Mouse (Mus musculus): ENCODE data around the gene Irf8.
"Not testable (repeated sequence)": the region's sequence is repeated elsewhere in the genome, so short reads cannot be mapped to it uniquely, and the experiment has no call there.

Gene Irf8

DNA sequence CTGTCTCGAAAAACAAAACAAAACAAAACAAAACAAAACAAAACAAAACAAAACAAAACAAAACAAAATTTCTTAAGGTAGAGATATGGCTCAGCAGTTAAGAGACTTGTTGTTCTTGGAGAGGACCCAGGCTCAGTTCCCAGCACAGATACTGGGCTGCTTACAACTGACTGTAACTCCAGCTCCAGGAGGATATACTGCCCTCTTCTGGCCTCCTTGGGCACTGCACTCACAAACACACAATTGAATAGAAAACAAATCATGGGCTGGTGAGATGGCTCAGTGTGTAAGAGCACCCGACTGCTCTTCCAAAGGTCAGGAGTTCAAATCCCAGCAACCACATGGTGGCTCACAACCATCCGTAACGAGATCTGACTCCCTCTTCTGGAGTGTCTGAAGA, 12.1 kb upstream of the Irf8 start:
- DNase-seq = not testable (repeated sequence)

DNA sequence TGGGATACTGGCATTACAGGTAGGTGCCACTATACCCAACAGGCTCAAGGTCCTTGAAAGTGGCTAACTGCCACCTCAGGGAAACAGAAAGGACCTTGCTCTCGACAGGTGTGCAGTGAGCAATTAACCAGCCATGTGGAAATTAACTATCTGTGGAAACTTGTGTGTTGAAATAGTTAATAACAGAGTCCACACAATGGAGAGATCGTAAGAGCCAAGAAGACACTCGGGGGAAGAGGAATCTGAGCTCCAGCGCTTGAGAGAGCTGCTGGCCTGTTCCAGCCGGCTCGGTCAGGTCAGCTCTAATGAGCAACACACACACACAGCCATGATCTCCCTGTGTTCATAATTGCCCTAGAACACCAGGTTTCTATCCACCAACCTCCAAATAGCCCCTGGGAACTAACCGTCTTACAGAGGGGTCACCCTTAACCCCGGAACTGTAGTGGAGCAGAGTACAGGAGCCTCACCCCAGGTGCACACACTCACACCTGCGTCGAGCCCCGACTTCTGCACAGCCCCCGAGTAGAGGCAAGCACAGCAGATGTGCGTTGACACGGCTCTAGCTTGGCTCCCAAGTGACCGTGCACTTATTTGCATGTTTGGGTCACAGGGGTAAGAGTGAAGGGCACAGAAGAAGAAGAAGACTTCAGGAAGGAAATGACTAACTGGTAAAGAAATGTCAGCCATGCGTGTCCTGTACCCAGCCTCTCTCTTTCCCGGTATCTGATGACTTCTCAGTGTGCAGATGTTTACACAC, 11.2 kb upstream of the Irf8 start:
- DNase-seq = peak; percentile 40

- no peak for DNase-seq
These were observed 10.6 kb upstream of the Irf8 start for GRCm38 (mm10) chr8:120725576-120725950.

GRCm38 (mm10) chr8:120726051-120726450, 10.1 kb upstream of the Irf8 start:
- no peak for DNase-seq

DNA sequence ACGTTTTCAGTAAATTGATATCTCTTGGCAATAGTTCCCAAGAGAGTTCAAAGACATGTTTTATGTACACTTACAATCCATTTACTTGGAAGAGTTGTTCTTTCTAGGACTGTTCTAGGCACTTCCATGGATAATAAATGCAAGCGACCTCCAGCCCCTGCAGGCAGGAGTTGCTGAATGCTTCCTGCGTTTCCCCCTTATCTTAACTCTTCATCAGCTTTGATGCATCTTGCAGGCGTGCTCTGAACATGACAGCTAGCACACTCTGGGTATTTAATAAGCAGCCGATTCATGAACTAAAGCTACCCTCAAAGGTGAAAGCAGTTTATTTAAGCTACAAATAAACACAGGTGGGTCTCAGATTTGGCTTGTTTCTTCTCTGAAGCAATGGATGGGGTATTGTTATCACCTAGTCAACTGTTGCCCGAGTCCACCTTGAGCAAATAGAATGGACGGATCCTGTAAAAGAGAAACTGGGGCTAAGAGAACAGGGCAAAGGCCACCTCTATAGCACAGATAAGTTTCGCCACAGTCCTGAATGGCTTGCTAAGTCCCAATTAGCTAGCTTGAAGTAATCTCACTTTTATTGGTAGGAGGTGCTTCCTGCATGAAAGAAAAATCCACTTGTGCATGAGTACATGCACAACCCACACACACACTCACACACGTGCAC, 7.5 kb upstream of the Irf8 start:
- no peak for DNase-seq

GRCm38 (mm10) chr8:120731582-120731981, 4.6 kb upstream of the Irf8 start:
- DNase-seq = no peak

GRCm38 (mm10) chr8:120732068-120732467, 4.1 kb upstream of the Irf8 start:
- DNase-seq = peak; percentile 55

DNA sequence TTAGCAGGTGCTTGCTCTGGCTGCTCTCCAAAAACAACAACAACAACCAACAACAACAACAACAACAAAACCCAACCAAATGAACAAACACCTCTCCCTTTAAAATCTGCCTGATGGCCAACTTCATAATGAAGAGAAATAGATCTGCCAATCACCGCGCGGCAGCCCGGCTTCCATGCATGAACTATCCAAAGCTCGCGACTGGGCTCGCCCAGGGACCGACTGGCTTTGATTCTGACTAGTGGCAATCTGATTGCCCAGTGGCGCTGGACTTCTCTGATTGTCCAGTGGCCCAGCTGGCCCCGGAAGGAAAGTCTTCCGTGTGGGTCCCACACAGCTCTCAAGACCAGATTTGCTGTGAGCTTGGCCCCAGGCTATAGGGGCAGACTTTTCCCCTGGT, 328 bp downstream of the Irf8 start:
- peak; percentile 75 for DNase-seq

GRCm38 (mm10) chr8:120737166-120737565, 1.0 kb downstream of the Irf8 start:
- no peak for DNase-seq

GRCm38 (mm10) chr8:120738771-120739170, 2.6 kb downstream of the Irf8 start:
- DNase-seq = peak; percentile 53

DNA sequence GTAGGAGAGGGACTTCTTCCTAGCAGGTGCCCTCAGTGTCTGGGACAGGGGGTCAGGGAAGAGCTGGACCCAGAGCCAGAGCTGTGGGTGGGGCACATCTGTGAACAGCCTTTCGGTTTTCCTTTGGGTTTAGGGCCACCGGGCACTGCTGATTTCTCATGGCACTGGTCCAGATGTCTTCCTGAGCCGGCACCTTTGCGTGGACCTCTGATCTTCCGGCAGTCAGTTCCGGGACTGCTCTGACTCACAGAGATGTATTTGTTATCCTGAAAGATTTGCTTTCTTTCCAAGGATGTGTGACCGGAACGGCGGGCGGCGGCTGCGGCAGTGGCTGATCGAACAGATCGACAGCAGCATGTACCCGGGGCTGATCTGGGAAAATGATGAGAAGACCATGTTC, 3.4 kb downstream of the Irf8 start:
- no peak for DNase-seq

GRCm38 (mm10) chr8:120740579-120740978, 4.4 kb downstream of the Irf8 start:
- DNase-seq = no peak

- DNase-seq = no peak
These were observed 4.8 kb downstream of the Irf8 start for GRCm38 (mm10) chr8:120741001-120741400.

- DNase-seq = no peak
These were observed 5.8 kb downstream of the Irf8 start for GRCm38 (mm10) chr8:120741815-120742530.

- DNase-seq = peak; percentile 71
These were observed 7.2 kb downstream of the Irf8 start for GRCm38 (mm10) chr8:120743149-120743897.

DNA sequence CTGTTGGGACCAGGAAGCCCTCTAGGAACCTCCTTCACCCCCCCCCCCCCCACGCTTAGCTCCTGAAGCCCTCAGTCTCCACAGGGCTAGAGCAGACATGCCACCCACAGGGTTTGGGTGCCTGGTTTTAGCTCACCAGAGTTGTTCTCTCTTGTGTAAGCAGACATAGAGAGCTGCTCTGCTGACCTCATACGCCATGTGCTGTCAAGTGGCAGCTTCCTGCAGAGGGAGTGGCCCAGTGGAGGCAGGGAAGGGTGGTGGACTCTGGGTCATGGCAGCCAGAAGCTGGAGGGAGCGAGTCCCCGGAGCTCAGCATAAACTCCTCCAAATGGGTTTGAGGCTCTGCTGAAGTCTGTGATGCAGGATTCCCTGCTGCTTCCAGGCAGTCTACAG, 7.7 kb downstream of the Irf8 start:
- peak; percentile 71 for DNase-seq

DNA sequence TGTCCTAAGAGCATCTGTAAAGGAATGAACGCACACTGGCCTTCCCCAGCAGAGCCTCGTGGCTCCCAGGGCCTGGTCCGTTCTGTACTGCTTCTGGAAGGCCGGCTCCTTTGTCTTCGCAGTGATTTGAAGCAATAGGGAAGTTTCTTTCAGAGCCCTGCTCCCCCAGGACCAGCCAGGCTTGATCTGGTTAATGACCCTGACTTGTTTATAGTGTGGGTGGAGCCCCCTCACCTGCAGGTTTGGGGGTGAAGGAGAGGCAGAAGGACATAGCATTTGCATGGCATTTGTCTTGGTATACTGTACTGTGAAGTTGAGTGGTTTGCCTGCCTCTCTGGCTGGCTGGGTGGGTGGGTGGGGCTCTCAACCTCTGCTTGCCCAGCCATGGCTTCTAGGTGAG, 8.3 kb downstream of the Irf8 start:
- no peak for DNase-seq

- no peak for DNase-seq
These were observed 9.1 kb downstream of the Irf8 start for GRCm38 (mm10) chr8:120745226-120745625.

DNA sequence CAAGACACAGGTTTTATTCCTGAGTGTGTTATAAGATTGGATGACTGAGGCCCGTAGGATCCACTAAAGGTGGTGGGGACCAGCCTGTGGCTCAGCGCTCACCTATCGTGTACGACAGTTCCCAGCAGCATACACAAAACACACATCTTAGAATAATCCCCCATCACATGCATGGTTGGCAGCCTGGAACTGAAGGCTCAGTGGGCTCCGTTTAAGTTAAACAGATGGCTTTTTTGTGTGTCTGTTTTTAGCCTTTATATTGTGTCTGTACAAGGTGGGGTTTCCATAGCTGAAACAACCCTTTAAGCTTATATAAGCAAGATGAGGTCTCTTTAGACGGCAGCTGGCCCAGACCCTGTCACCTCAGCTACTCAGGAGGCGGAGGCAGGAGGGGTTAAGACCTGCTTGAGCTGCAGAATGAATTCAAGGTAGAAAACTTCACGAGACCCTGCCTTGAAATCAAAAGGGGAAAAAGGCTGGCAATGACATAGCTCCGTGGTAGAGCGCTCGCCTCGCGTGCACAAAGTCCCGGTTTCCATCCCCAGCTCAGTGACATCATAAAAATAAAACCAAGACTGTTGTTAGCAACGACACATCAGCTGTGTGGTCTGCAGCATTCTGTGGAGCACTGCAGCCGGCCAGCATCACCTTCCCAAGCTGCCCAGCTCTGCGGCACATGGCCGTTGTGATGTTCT, 10.0 kb downstream of the Irf8 start:
- no peak for DNase-seq

- no peak for DNase-seq
These were observed 11.1 kb downstream of the Irf8 start for GRCm38 (mm10) chr8:120747286-120747685.

DNA sequence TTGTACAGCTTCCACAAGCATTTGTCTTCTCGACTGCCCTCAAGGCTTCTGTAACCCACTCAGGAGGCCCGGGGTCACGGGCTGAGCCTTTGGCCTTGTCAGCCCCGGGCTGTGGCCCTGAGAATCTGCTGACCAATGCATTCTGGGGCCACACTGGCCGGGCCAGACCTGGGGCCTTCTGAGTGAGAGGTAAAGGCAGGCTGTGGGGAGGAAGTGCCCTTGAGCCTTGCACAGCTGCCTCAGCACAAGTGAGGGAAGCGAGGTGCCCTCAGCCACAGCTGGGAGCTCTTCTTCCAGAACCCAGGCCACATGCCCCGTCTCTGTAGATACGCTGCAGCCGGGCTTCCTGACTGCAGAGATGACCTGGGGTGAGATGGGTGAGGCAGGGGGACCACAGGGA, 14.5 kb downstream of the Irf8 start:
- DNase-seq = peak; percentile 50
